Mouse (Mus musculus) layer of hippocampus, adult 2 months (tissue): Measurements from ENCODE around the gene Nepro. TPM values are rescaled to one million over a fixed set of nuclear protein-coding genes. Genes with fewer than 3 reads are reported as not detected.

Experiments used
- DNase-seq, 2 experiments: peaks; one replicate each; pipeline ENCODE4 v3.0.0; 2022; ENCODE audit warnings: low spot score in 2 of 2
- H3K27ac ChIP-seq: fragments of 200-600 bp; 2 replicates; pipeline ENCODE4 v1.8.1; 2022
- H3K4me3 ChIP-seq: fragments of 200-600 bp; 2 replicates; pipeline ENCODE4 v1.8.1; 2022; ENCODE audit warnings: mild to moderate bottlenecking
- CTCF ChIP-seq: fragments of 200-600 bp; conservative IDR thresholded peaks from 2 replicates; pipeline ENCODE4 v1.8.1; 2022; ENCODE audit warnings: antibody characterized with exemption, mild to moderate bottlenecking, moderate library complexity
- total RNA-seq, 2 experiments: library from RNA; stranded (reverse); gene quantifications; 2 replicates each; pipeline ENCODE4 v1.2.3; 2021

The Nepro gene
- total RNA-seq, 2 experiments from 2014 or later = 5.7 to 6.5 TPM

DNA sequence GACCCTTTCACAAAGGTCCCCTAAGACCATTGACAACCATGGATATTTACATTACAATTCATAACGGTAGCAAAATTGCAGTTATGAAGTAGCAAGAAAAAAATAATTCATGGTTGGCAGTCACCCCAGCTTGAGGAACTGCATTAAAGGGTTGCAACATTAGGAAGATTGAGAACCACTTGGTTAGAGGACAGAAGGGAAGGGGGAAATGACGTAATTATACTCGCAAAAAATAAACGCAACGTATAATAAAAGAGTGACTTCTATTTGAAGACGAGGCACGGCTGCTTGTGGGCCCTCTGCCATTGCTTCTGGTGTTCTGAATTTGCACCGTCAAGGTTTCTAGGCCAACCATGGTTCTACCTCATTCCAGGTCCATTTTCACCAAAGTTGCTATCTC is 33.6 kb downstream of the Nepro start:
- TF ChIP-seq CTCF = no peak
- no peak overlapping the region for H3K27ac ChIP-seq
- DNase-seq = no peak
- H3K4me3 ChIP-seq = no peak overlapping the region

DNA sequence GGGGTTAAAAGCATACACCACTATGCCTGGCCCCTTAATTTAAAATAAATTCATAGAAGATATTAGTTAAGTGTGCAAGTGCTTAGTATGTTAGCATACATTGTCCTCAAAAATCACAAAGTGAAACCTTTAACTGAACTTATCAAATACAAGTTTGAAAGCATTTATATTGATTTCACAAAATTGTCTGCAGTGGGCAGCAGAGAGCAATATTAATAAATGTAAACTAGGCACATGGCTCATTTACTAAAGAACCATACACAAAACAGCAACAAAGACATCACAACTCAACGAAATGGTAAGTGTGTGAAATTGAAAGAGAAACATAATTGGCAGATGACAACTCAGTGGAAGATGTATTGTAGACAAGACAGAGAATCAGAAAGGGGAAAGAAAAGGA is 37.7 kb downstream of the Nepro start:
- TF ChIP-seq CTCF = peak; percentile 70
- H3K27ac ChIP-seq = no peak overlapping the region
- DNase-seq = no peak
- no peak overlapping the region for H3K4me3 ChIP-seq

DNA sequence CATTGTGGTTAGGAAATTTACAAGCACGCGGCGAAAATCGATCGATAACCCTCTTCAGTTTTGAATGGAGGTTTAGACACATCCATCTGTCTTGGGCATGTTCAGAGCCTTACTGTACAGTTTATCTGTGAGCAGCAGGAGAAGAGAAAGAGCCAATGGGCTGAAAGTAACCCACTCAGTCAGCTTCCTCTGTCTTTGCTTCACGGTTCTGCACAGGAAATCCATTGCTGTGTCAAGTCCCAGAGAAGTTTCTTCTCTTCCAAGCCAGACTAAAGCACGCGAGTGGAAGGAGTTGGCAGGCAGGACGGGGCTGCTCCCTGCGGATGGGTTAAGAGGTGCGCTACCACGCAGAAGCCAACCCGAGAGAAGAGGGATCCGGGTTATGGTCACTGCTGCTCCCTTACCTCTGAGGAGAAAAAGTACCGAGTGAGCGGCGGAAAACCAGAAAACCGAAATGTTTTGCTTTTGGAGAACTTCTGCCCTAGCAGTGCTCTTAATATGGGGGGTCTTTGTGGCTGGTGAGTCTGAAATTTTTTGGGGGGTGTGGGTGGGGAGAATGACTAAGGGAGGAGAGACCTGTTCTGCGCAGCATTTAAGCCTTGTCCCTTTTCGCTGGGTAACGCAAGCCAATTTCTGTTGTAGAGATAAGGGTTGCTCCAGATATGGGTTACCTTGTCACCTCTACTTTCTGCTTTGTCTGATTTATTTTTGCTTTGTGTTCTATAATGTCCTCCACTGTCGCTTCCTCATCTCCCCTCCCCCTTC is 41.6 kb downstream of the Nepro start, which contains the start of gene Cd200r1:
Gene Cd200r1 (plus strand): TSS at position 182 of the 765 bp plus-strand sequence.
- H3K27ac ChIP-seq = no peak within 1 kb of the TSS
- no peak within 1 kb of the TSS for H3K4me3 ChIP-seq
- DNase-seq = no peak
- TF ChIP-seq CTCF = no peak

DNA sequence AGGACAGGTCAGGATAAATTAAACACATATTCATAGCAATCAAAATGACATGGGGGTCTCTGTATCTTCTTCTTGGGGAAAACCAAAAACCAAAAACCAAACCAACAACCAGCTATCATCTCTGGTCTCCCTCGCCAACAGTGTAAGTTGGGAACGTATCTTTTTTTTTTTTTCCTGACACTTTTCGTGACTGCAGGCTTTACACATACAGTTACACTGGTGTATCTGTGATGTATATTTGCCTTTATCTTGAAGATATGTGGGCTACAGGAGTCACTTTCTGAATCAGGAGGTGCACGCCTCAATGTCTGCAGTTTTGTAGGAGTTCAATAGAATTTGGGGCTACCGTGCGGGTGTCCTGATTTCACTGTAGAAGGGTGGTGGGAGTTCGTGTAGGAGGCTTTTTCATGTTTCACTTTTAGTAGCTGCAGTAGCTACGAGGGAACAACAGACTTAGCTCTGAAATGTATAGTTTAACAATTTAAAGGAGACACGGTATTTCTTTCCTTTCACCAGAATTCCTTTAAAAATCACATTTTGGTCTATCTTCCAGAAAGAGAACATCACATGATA is 42.3 kb downstream of the Nepro start:
- Histone ChIP-seq H3K27ac (no peak overlapping the region), H3K4me3 (no peak overlapping the region)
- TF ChIP-seq CTCF = no peak
- no peak for DNase-seq

DNA sequence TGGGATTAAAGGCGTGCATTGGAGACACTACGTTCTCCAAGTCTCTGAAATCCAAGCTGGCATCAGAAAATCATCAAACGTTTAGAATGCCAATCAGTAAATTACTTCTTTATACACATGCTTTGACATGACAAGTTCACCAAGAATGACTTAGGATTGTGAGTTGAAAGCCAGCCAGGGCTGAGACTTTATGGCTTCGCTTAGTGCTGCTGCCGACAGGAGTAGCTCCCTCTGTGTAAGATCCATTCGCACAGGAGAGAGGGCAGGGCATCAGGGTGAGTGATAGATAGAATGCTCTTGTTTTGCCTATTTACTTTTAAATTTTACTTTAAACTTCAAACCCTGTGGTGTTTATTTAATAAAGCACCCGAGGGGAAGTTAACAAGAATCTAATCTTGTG is 43.4 kb downstream of the Nepro start:
- no peak overlapping the region for H3K4me3 ChIP-seq
- TF ChIP-seq CTCF = no peak

DNA sequence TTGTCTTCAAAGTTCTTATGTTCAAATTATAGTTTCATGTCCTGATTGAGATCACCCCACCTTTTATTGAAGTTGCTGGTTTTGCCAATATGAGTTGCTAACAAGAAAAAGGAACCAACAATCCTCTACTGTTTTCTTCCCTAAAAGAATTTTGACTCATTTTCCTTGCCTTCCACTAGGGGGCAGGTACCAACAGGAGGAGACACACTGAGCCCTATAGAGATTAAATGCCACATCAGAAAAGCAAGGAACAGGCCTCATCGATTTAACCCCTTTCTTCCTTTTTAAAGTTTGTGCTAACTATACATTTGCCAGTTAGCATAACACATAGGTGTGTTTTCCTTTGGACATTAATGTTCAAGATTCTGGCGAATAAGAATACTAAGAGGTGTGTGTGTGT is 43.9 kb downstream of the Nepro start:
- TF ChIP-seq CTCF = peak; percentile 89
- no peak overlapping the region for H3K27ac ChIP-seq
- DNase-seq = no peak
- H3K4me3 ChIP-seq = no peak overlapping the region

More for the DNA sequence above, 43.4 kb downstream of the Nepro start:
- DNase-seq = no peak
- no peak overlapping the region for H3K27ac ChIP-seq

DNA sequence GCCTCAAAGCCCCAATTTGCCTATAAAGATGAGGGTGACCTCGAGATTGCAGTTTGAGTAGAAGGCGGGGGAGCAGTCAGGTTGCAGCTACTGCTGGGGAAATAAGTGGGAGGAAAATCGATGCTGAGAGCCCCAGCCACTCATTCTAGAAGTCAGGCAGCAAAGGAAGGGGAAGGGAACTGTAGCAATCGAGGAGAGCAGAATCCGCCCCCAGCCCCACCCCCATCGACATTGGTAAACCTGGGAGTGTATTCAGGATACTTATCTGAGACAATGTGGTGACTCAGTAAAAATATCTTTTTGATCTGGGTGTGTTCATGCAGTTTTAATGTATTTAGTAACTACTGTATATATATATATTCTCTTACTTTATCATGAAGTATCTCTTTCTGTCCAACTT is 48.5 kb downstream of the Nepro start:
- no peak for DNase-seq
- Histone ChIP-seq H3K27ac (no peak overlapping the region), H3K4me3 (no peak overlapping the region)
- no peak for TF ChIP-seq CTCF

DNA sequence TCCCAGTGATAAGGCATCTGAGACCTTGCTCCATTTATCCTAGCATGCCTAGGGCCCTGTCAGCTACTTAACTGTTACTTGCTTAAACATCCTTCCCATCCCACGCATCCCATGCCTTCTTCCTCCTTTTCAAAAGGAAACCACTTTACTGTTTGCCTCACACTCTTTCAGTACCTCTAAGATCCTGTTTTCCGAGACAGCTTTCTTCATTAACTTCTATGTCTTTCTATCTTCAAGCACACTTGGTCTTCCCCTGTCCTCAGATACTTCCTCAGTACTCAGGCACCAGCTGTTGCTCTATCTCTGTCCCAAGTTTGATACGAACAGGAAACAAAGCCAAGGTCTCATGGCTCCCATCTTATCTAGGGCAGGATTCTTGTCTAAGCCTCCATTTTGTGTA is 49.6 kb downstream of the Nepro start:
- Histone ChIP-seq H3K27ac (no peak overlapping the region), H3K4me3 (no peak overlapping the region)
- no peak for TF ChIP-seq CTCF
- no peak for DNase-seq

DNA sequence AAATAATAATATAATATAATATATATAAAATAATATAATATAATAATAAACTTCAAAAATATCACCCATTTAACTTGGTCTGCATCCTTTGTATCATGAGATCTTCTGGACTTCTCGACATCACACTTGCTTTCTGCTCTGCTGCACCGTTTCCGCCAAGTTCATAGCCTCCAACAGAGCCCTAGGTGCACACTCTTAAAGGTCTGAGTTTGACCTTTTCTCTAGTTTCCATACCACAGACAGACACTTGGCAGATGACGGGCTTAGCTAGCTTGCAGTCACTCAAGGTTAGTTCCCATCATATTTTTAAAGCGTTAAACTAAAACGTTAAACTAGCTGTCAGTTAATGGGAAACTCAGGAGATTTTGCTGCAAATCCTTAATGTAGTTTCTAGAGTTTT is 50.1 kb downstream of the Nepro start:
- no peak for TF ChIP-seq CTCF
- H3K4me3 ChIP-seq = no peak overlapping the region
- DNase-seq = no peak
- H3K27ac ChIP-seq = no peak overlapping the region

DNA sequence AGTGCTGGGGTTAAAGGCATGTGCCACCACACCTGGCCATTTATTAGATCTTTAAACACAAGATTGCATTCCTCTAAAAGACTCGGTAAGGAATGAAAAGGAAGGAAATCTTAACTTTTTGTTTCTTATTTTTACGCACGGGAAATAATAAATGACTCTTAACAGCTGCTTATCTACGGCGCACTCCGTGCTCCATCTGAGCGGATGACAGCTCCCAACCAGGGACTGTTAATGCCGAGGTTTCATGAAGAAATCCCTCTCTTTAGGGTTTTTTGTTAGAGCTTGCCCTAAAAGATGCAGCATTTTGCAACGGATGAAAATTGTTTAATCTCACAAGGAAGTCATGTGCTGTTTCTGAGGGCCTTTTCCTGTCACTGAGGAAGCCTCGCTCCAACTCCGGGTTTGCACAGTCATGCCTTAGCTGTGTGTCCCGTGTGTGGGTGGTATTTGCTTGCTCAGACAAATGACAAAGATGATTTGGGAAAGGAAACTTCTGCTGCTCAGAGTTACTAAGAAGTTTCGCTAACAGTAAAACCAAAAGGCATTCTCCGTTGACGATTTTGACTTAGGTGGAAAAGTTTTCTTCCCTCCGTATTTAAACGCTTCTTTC is 54.5 kb downstream of the Nepro start:
- TF ChIP-seq CTCF = no peak
- DNase-seq = peak in 1 of 2 experiments; percentile 29
- Histone ChIP-seq H3K4me3 (no peak overlapping the region), H3K27ac (no peak overlapping the region)

DNA sequence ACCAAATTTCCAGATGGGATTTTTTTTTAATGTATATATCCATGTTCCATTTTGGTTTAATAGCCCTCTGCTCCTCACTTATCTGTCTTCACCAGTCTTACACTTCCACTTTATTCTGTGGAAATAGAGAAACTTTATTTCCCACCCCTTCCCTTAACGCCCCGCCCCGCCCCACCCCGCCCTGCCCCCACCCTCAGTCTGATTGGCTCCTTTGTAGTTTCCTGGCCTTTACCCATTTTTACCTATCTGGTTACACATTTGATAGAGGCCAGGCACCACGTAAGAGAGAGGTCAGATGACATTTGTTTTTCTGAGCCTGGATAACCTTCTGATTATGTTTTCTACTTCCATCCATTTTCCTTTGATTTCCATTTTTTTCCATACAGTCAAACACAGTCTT is 55.4 kb downstream of the Nepro start:
- no peak for DNase-seq
- Histone ChIP-seq H3K4me3 (no peak overlapping the region), H3K27ac (no peak overlapping the region)
- no peak for TF ChIP-seq CTCF

DNA sequence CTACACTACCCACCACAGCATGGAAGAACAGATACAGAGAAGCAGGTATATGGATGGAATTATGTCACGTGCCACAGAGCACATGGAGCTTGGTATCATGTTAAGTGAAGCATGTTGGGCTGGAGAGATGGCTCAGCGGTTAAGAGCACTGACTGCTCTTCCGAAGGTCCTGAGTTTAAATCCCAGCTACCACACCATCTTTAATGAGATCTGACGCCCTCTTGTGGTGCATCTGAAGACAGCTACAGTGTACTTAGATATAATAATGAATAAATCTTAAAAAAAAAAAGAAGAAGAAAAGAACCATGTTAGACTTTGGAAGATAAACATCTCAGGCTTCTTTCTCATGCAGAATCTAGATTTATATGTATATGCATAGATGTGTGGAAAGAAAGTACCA is 56.6 kb downstream of the Nepro start:
- TF ChIP-seq CTCF = peak; percentile 33
- Histone ChIP-seq H3K4me3 (no peak overlapping the region), H3K27ac (no peak overlapping the region)
- DNase-seq = no peak

Other genes starting within 250 kb of the Nepro start
- 10 to 100 TPM in 1 of 2 experiments, 1 to 10 TPM in 1; 9.7 to 12.1 TPM for gene Boc, start 165.4 kb upstream of the Nepro start, total RNA-seq
- 10 to 100 TPM; 29.6 to 31.9 TPM for gene Gtpbp8, start 22.1 kb downstream of the Nepro start, total RNA-seq
- gene Cd200r1, start 41.4 kb downstream of the Nepro start, total RNA-seq = under 1 TPM in 1 of 2 experiments, not detected in 1; 0.26 TPM
- not detected for gene Cd200r4, start 87.4 kb downstream of the Nepro start, total RNA-seq
- not detected for gene Cd200r2, start 142.8 kb downstream of the Nepro start, total RNA-seq
- not detected for gene Cd200r3, start 219.4 kb downstream of the Nepro start, total RNA-seq